Mouse (Mus musculus) spleen, adult 2 months (tissue): Measurements from ENCODE around the gene Tbx15.

ENCODE experiments used
- CTCF ChIP-seq: fragments of 200-500 bp; IDR thresholded peaks from 2 replicates; pipeline ENCODE4 v1.5.1; 2011; ENCODE audit warnings: mild to moderate bottlenecking, inconsistent platforms; ENCODE audit not compliant: insufficient read depth, insufficient read length, insufficient replicate concordance; ENCODE audit errors: extremely low read depth
- POLR2A ChIP-seq: fragments of 200-500 bp; IDR thresholded peaks from 2 replicates; pipeline ENCODE4 v1.6.1; 2011; ENCODE audit warnings: low read depth, low read length, inconsistent platforms

DNA sequence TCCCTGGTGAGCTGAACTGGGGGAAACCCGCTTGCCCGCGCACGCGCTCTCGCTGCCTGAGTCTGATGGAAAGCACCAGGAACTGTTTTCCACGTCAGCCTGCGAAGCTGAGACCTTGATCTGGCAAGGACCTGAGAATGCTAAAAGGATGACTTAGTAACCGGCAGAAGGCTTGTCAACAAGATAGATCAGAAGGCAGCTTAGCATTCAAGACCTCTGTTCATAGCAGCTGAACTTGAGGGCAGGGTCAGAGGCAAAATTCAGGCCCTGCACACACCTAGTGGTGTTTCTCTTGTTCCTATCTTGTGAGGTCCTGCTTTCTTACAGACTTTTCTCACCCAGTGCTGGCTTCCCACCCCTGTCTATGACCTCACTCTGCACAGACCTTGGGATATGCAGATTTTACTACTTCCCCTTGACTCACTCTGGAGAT lies 23.3 kb downstream of the Tbx15 start:
- TF ChIP-seq CTCF (no peak), POLR2A (no peak)
